Mouse (Mus musculus) liver, embryonic 14.5 days (tissue): Measurements from ENCODE around the gene 2010300C02Rik. TPM values are rescaled to one million over a fixed set of nuclear protein-coding genes. Genes with fewer than 3 reads are reported as not detected.
"Not testable (repeated sequence)": the region's sequence is repeated elsewhere in the genome, so short reads cannot be mapped to it uniquely, and the experiment has no call there.

Source experiments
- ATAC-seq: fragments of 200-750 bp; cut with Nextera tagmentation; 2 replicates; pipeline ENCODE4 v1.8.0; 2017; ENCODE audit warnings: moderate number of reproducible peaks, mild to moderate bottlenecking, moderate library complexity; ENCODE audit not compliant: insufficient read depth
- DNase-seq, 3 experiments: peaks; one replicate each; pipeline ENCODE4 v3.0.0-alpha.2; 2012 to 2013; ENCODE audit warnings: low read depth in 3 of 3, low spot score in 3 of 3
- H3K27ac ChIP-seq: fragments of 300-500 bp; sonication (generic); 2 replicates; pipeline ENCODE4 v1.5.1; 2014; ENCODE audit warnings: moderate library complexity, mild to moderate bottlenecking, control low read depth, inconsistent platforms
- H3K27me3 ChIP-seq: fragments of 300-500 bp; sonication (generic); 2 replicates; pipeline ENCODE4 v1.6.1; 2014; ENCODE audit warnings: mild to moderate bottlenecking, low read length, moderate library complexity; ENCODE audit not compliant: control insufficient read depth, insufficient read depth
- H3K36me3 ChIP-seq: fragments of 300-500 bp; sonication (generic); replicated peaks from 2 replicates; pipeline ENCODE4 v1.6.1; 2014; ENCODE audit warnings: low read depth; ENCODE audit not compliant: control insufficient read depth, insufficient read depth
- H3K4me1 ChIP-seq, 2 experiments: fragments of 200-500 bp in 1 of 2; fragments of 300-500 bp in 1 of 2; sonication (generic) in 1 of 2; replicated peaks; 2 replicates each; pipeline ENCODE4 v1.6.1; 2012 to 2014; ENCODE audit warnings: antibody characterized with exemption in 1 of 2, inconsistent platforms in 1 of 2, low read length in 1 of 2; ENCODE audit not compliant: control insufficient read depth in 2 of 2, insufficient read depth in 2 of 2
- H3K4me2 ChIP-seq: fragments of 300-500 bp; sonication (generic); 2 replicates; pipeline ENCODE4 v1.6.1; 2014; ENCODE audit warnings: low read depth, mild to moderate bottlenecking, control low read depth, moderate library complexity
- H3K4me3 ChIP-seq, 2 experiments: fragments of 200-500 bp in 1 of 2; fragments of 300-500 bp in 1 of 2; sonication (generic) in 1 of 2; 2 replicates each; pipeline ENCODE4 v1.5.1; 2012 to 2014; ENCODE audit warnings: low read depth in 2 of 2, low read length in 2 of 2, mild to moderate bottlenecking in 2 of 2, control low read depth in 1 of 2, inconsistent platforms in 1 of 2, moderate library complexity in 1 of 2; ENCODE audit not compliant: insufficient read depth in 1 of 2
- H3K9ac ChIP-seq: fragments of 300-500 bp; sonication (generic); replicated peaks from 2 replicates; pipeline ENCODE4 v1.6.1; 2014; ENCODE audit warnings: mild to moderate bottlenecking, control low read depth, moderate library complexity
- H3K9me3 ChIP-seq: fragments of 300-500 bp; sonication (generic); 2 replicates; pipeline ENCODE4 v1.6.1; 2016; ENCODE audit warnings: low read length, mixed read lengths; ENCODE audit not compliant: control insufficient read depth
- CTCF ChIP-seq: IDR thresholded peaks from 2 replicates; pipeline ENCODE4 v1.5.1; 2016; ENCODE audit warnings: antibody characterized with exemption, low read depth, control low read depth
- EP300 ChIP-seq: IDR thresholded peaks from 2 replicates; pipeline ENCODE4 v1.6.1; 2016; ENCODE audit warnings: antibody characterized with exemption, low read depth
- WGBS: fragments of 180-500 bp; shearing (Covaris S2); extraction: QIAGEN DNeasy Blood & Tissue Kit; methylation state at CpG from one replicate; pipeline ENCODE4 v1.1.7; 2014; ENCODE audit not compliant: insufficient replicate concordance; 5-methylcytosine and 5-hydroxymethylcytosine counted together
- polyA plus RNA-seq, 2 experiments: library from polyadenylated mRNA; depleted of rRNA in 1 of 2; stranded (reverse) in 1 of 2; unstranded in 1 of 2; fragments of >200 nt; fragmentation: Nextera tagmentation in 1 of 2; extraction: Ambion mirVana in 1 of 2; gene quantifications; 2 replicates each; pipeline versions ENCODE4 v1.2.1 to v1.2.3; 2012 to 2014

2010300C02Rik gene
- polyA plus RNA-seq, 2 experiments: 0.09 TPM; not detected in 1

GRCm38 (mm10) chr1:37603206-37603605 lies 116.7 kb downstream of the 2010300C02Rik start:
- Histone ChIP-seq H3K4me1 (no peaks in the 10 kb centered on the region), H3K27ac (no peak overlapping the region), H3K9ac (no peak overlapping the region), H3K36me3 (no peaks in the 10 kb centered on the region), H3K4me3 (no peak overlapping the region), H3K4me2 (no peak overlapping the region), H3K9me3 (no peaks in the 10 kb centered on the region), H3K27me3 (no peaks in the 10 kb centered on the region)
- DNase-seq: no peak
- no peak for ATAC-seq
- TF ChIP-seq EP300 (no peak), CTCF (no peak)
- 75% methylated on average over 10 of the region's 10 CpGs for WGBS

- WGBS: 62% methylated on average over 4 of the region's 4 CpGs
- Histone ChIP-seq H3K9ac (no peak overlapping the region), H3K4me3 (no peak overlapping the region), H3K9me3 (no peaks in the 10 kb centered on the region), H3K4me1 (no peaks in the 10 kb centered on the region), H3K27ac (no peak overlapping the region), H3K4me2 (no peak overlapping the region), H3K36me3 (no peaks in the 10 kb centered on the region), H3K27me3 (no peaks in the 10 kb centered on the region)
- ATAC-seq: no peak
- no peak for DNase-seq
- TF ChIP-seq EP300: no peak
- no peak for TF ChIP-seq CTCF
These were observed 117.6 kb downstream of the 2010300C02Rik start for GRCm38 (mm10) chr1:37602268-37602667.

- no peak overlapping the region for H3K27ac ChIP-seq
- no peak for TF ChIP-seq EP300
- no peak for TF ChIP-seq CTCF
- H3K9me3 ChIP-seq: no peaks in the 10 kb centered on the region
- no peaks in the 10 kb centered on the region for H3K36me3 ChIP-seq
- DNase-seq (no peak), ATAC-seq (no peak)
- no peak overlapping the region for H3K4me3 ChIP-seq
- no peak overlapping the region for H3K9ac ChIP-seq
- no peak overlapping the region for H3K4me2 ChIP-seq
- no peaks in the 10 kb centered on the region for H3K4me1 ChIP-seq
- H3K27me3 ChIP-seq: no peaks in the 10 kb centered on the region
- 70% methylated on average over 8 of the region's 8 CpGs for WGBS
These were observed 118.4 kb downstream of the 2010300C02Rik start for GRCm38 (mm10) chr1:37601461-37601860.

- ATAC-seq (no peak), DNase-seq (no peak)
- Histone ChIP-seq H3K4me2 (no peak overlapping the region), H3K27ac (no peak overlapping the region), H3K27me3 (no peaks in the 10 kb centered on the region), H3K36me3 (no peaks in the 10 kb centered on the region), H3K9ac (no peak overlapping the region), H3K4me1 (no peaks in the 10 kb centered on the region), H3K9me3 (no peaks in the 10 kb centered on the region), H3K4me3 (no peak overlapping the region)
- WGBS: 61% methylated on average over 9 of the region's 9 CpGs
- no peak for TF ChIP-seq CTCF
- no peak for TF ChIP-seq EP300
These were observed 119.2 kb downstream of the 2010300C02Rik start for GRCm38 (mm10) chr1:37600640-37601175.

GRCm38 (mm10) chr1:37598986-37599385 lies 120.9 kb downstream of the 2010300C02Rik start:
- Histone ChIP-seq H3K36me3 (no peaks in the 10 kb centered on the region), H3K4me2 (no peak overlapping the region), H3K4me1 (no peaks in the 10 kb centered on the region), H3K27ac (no peak overlapping the region), H3K9ac (no peak overlapping the region), H3K27me3 (no peaks in the 10 kb centered on the region), H3K9me3 (no peaks in the 10 kb centered on the region), H3K4me3 (no peak overlapping the region)
- TF ChIP-seq EP300: no peak
- ATAC-seq (no peak), DNase-seq (no peak)
- 57% methylated on average over 5 of the region's 5 CpGs for WGBS

- H3K36me3 ChIP-seq, ATAC-seq, H3K27ac ChIP-seq, H3K9ac ChIP-seq, H3K4me2 ChIP-seq, DNase-seq, H3K9me3 ChIP-seq, H3K27me3 ChIP-seq, H3K4me1 ChIP-seq, H3K4me3 ChIP-seq: not testable (repeated sequence)
- 69% methylated on average over 3 of the region's 3 CpGs for WGBS
These were observed 125.1 kb downstream of the 2010300C02Rik start for GRCm38 (mm10) chr1:37594812-37595211.
